In genomic region chr4:83307686-83308469, GRCm38 (mm10) we compare ENCODE assay signal across 10 mouse cellular contexts. TPM values are rescaled to one million over a fixed set of nuclear protein-coding genes. Genes with fewer than 3 reads are reported as not detected.
DNase-seq lines count a peak whose midpoint lies in the region; ATAC-seq and TF ChIP-seq lines count a peak whose summit lies in the region.
"Had no signal": no experiment of that assay in that cellular context is flagged by ENCODE, and none has a peak within 500 bp of the region (broad histone marks: within the 10 kb centered on the region; RNA-seq: fewer than 3 reads in every experiment).

No protein-coding gene starts in this region.

- no peaks in the 10 kb centered on the region for H3K9me3 ChIP-seq in limb, embryonic 13.5 days
- no peaks in the 10 kb centered on the region for H3K9me3 ChIP-seq in limb, embryonic 10.5 days (replicated peaks)
- no peaks in the 10 kb centered on the region for H3K9me3 ChIP-seq in heart, embryonic 15.5 days (replicated peaks)
- H3K9me3 ChIP-seq in stomach, embryonic 15.5 days = no peaks in the 10 kb centered on the region
- no peaks in the 10 kb centered on the region for H3K9me3 ChIP-seq in intestine, postnatal 0 days (ENCODE audit: control insufficient read depth)
- no peaks in the 10 kb centered on the region for H3K9me3 ChIP-seq in hindbrain, embryonic 10.5 days

- H3K4me2 ChIP-seq in limb, embryonic 13.5 days (replicated peaks) = no peak overlapping the region
- peak overlapping the region; percentile 18; the same call in 1 of the 2 replicates for H3K4me2 ChIP-seq in heart, embryonic 15.5 days
- no peak overlapping the region for H3K4me2 ChIP-seq in stomach, embryonic 15.5 days
- no peak overlapping the region for H3K4me2 ChIP-seq in intestine, postnatal 0 days (replicated peaks; ENCODE audit: low read depth)
- H3K4me2 ChIP-seq: liver, embryonic 11.5 days had no signal

- H3K4me1 ChIP-seq in limb, embryonic 13.5 days = peaks cover 14% of the 10 kb centered on the region; the same call in 1 of the 2 replicates
- peaks cover 8% of the 10 kb centered on the region for H3K4me1 ChIP-seq in limb, embryonic 10.5 days
- peaks cover 17% of the 10 kb centered on the region for H3K4me1 ChIP-seq in heart, embryonic 15.5 days (replicated peaks)
- peaks cover 11% of the 10 kb centered on the region; the same call in 1 of the 2 replicates for H3K4me1 ChIP-seq in stomach, embryonic 15.5 days
- no peaks in the 10 kb centered on the region; the same call in 1 of the 2 replicates for H3K4me1 ChIP-seq in intestine, postnatal 0 days (replicated peaks; ENCODE audit: control insufficient read depth, insufficient read depth, low read length)
- peaks cover 8% of the 10 kb centered on the region; the same call in 1 of the 2 replicates for H3K4me1 ChIP-seq in hindbrain, embryonic 10.5 days (replicated peaks)

- no peak overlapping the region for H3K27ac ChIP-seq in limb, embryonic 13.5 days
- no peak overlapping the region for H3K27ac ChIP-seq in limb, embryonic 10.5 days
- H3K27ac ChIP-seq in heart, embryonic 15.5 days = peak overlapping the region; percentile 29
- peak overlapping the region; percentile 41; the same call in 1 of the 2 replicates for H3K27ac ChIP-seq in stomach, embryonic 15.5 days
- H3K27ac ChIP-seq in intestine, postnatal 0 days (ENCODE audit: low read depth, low read length) = no peak overlapping the region
- no peak overlapping the region for H3K27ac ChIP-seq in hindbrain, embryonic 10.5 days

- no peak for DNase-seq in limb, embryonic 10.5 days (ENCODE audit: low spot score)
- peak; percentile 68 to 84 for DNase-seq in kidney, postnatal 36 days
- DNase-seq in hindbrain, embryonic 10.5 days (ENCODE audit: low spot score) = no peak
- DNase-seq: thymus, postnatal 25 days had no signal

- no peak for ATAC-seq in limb, embryonic 13.5 days (ENCODE audit: low FRiP score, low read depth)
- ATAC-seq in heart, embryonic 15.5 days (replicated peaks; ENCODE audit: insufficient number of reproducible peaks, insufficient read depth, low FRiP score, low read depth) = peak; percentile 61
- peak; percentile 78 for ATAC-seq in stomach, embryonic 15.5 days (ENCODE audit: insufficient read depth, low FRiP score, low read depth)
- ATAC-seq in intestine, postnatal 0 days = no peak
- ATAC-seq in megakaryocyte, adult 5-6 weeks (ENCODE audit: poor library complexity, severe bottlenecking) = no peak

- no peak overlapping the region for H3K4me3 ChIP-seq in limb, embryonic 13.5 days
- H3K4me3 ChIP-seq in limb, embryonic 10.5 days = no peak overlapping the region
- H3K4me3 ChIP-seq in heart, embryonic 15.5 days = no peak overlapping the region
- no peak overlapping the region for H3K4me3 ChIP-seq in stomach, embryonic 15.5 days (replicated peaks)
- no peak overlapping the region for H3K4me3 ChIP-seq in intestine, postnatal 0 days (ENCODE audit: low read depth, low read length)
- H3K4me3 ChIP-seq in hindbrain, embryonic 10.5 days = no peak overlapping the region

- 0 out of 2 replicates have a peak overlapping the region, but pooled peaks have one; percentile 19 for H3K9ac ChIP-seq in limb, embryonic 13.5 days
- no peak overlapping the region for H3K9ac ChIP-seq in heart, embryonic 15.5 days
- H3K9ac ChIP-seq in stomach, embryonic 15.5 days = no peak overlapping the region
- H3K9ac ChIP-seq in intestine, postnatal 0 days (ENCODE audit: low read depth, low read length) = no peak overlapping the region

- H3K36me3 ChIP-seq in limb, embryonic 13.5 days = no peaks in the 10 kb centered on the region
- no peaks in the 10 kb centered on the region for H3K36me3 ChIP-seq in limb, embryonic 10.5 days
- H3K36me3 ChIP-seq in heart, embryonic 15.5 days = no peaks in the 10 kb centered on the region
- no peaks in the 10 kb centered on the region for H3K36me3 ChIP-seq in stomach, embryonic 15.5 days
- H3K36me3 ChIP-seq in intestine, postnatal 0 days (ENCODE audit: control insufficient read depth, insufficient read depth) = no peaks in the 10 kb centered on the region
- no peaks in the 10 kb centered on the region for H3K36me3 ChIP-seq in hindbrain, embryonic 10.5 days

- WGBS in limb, embryonic 13.5 days = 69% methylated on average over 12 of the region's 12 CpGs
- WGBS in limb, embryonic 10.5 days = 81% methylated on average over 12 of the region's 12 CpGs
- WGBS in heart, embryonic 15.5 days = 36% methylated on average over 12 of the region's 12 CpGs
- 52% methylated on average over 12 of the region's 12 CpGs for WGBS in stomach, embryonic 15.5 days
- WGBS in intestine, postnatal 0 days = 53% methylated on average over 12 of the region's 12 CpGs
- 78% methylated on average over 12 of the region's 12 CpGs for WGBS in hindbrain, embryonic 10.5 days

- H3K27me3 ChIP-seq in limb, embryonic 13.5 days = no peaks in the 10 kb centered on the region
- H3K27me3 ChIP-seq in limb, embryonic 10.5 days (ENCODE audit: low read depth, poor library complexity, severe bottlenecking) = no peaks in the 10 kb centered on the region
- H3K27me3 ChIP-seq in heart, embryonic 15.5 days = no peaks in the 10 kb centered on the region
- no peaks in the 10 kb centered on the region for H3K27me3 ChIP-seq in stomach, embryonic 15.5 days (replicated peaks)
- H3K27me3 ChIP-seq in intestine, postnatal 0 days (replicated peaks; ENCODE audit: control insufficient read depth, insufficient read depth, low read length) = no peaks in the 10 kb centered on the region
- no peaks in the 10 kb centered on the region for H3K27me3 ChIP-seq in hindbrain, embryonic 10.5 days (ENCODE audit: insufficient read depth, poor library complexity, severe bottlenecking)

- no peak for TF ChIP-seq CTCF in intestine, postnatal 0 days (IDR thresholded peaks at IDR 0.05; ENCODE audit: low read depth)

RNA-seq across cellular contexts. Expression of gene Ttc39b, which starts 16.2 kb away (rescaled TPM):
- polyA plus RNA-seq in limb, embryonic 13.5 days (2015; fragmentation: Nextera tagmentation; extraction: Ambion mirVana) = 1.7 and 1.9 TPM in 2 replicates
- 1.4 and 2.1 TPM in 2 replicates for polyA plus RNA-seq in limb, embryonic 10.5 days (2016; fragmentation: Nextera tagmentation; extraction: Ambion mirVana)
- 1.8 and 2.0 TPM in 2 replicates for polyA plus RNA-seq in heart, embryonic 15.5 days (2015; fragmentation: Nextera tagmentation; extraction: Ambion mirVana)
- 2.2 and 3.3 TPM in 2 replicates for polyA plus RNA-seq in stomach, embryonic 15.5 days (2015; fragmentation: Nextera tagmentation; extraction: Ambion mirVana)
- 2.7 and 2.9 TPM in 2 replicates for polyA plus RNA-seq in intestine, postnatal 0 days (2015; fragmentation: Nextera tagmentation; extraction: Ambion mirVana)
- 4.4 and 5.3 TPM in 2 replicates for total RNA-seq in megakaryocyte, adult 5-6 weeks (2015)
- total RNA-seq in megakaryocyte, adult 5-6 weeks (2017) = 4.9 and 5.0 TPM in 2 replicates
- 1.8 and 2.5 TPM in 2 replicates for polyA plus RNA-seq in hindbrain, embryonic 10.5 days (2016; fragmentation: Nextera tagmentation; extraction: Ambion mirVana)

Comparison
In these comparisons a context has a peak if more than half of its experiments do, and no peak if none do; other contexts are left out.
1. ATAC-seq: peak in heart, embryonic 15.5 days (single experiment) and stomach, embryonic 15.5 days (single experiment); none in limb, embryonic 13.5 days (single experiment), intestine, postnatal 0 days (single experiment) and megakaryocyte, adult 5-6 weeks (single experiment).
2. H3K27ac ChIP-seq: peak in heart, embryonic 15.5 days (single experiment) and stomach, embryonic 15.5 days (single experiment); none in limb, embryonic 13.5 days (single experiment), limb, embryonic 10.5 days (single experiment), intestine, postnatal 0 days (single experiment) and hindbrain, embryonic 10.5 days (single experiment).
3. DNase-seq: peak in kidney, postnatal 36 days (2 of 2); none in limb, embryonic 10.5 days (single experiment) and hindbrain, embryonic 10.5 days (single experiment).